Mouse (Mus musculus) MEL (cell line): ENCODE measurements around the gene Gipc3. TPM values are rescaled to one million over a fixed set of nuclear protein-coding genes. Genes with fewer than 3 reads are reported as not detected.
A peak's percentile ranks its signal among the peaks of the same experiment; 100 is the strongest.

Experiments
- DNase-seq: peaks from one replicate; pipeline ENCODE4 v3.0.0; 2011; ENCODE audit warnings: low read depth, low spot score
- H3K27ac ChIP-seq: 2 replicates; pipeline ENCODE4 v1.5.1; 2012; ENCODE audit warnings: low read depth, mild to moderate bottlenecking, control low read depth, low read length, moderate library complexity; ENCODE audit not compliant: control insufficient read depth
- H3K27me3 ChIP-seq, 2 experiments: fragments of 150-350 bp in 1 of 2; sonication (generic) in 1 of 2; 2 replicates each; pipeline ENCODE4 v1.6.1; 2012; ENCODE audit warnings: low read length in 2 of 2, mild to moderate bottlenecking in 2 of 2, improper control_type of control experiment in 1 of 2, moderate library complexity in 1 of 2; ENCODE audit not compliant: insufficient read depth in 2 of 2, control insufficient read depth in 1 of 2
- H3K36me3 ChIP-seq, 2 experiments: 2 replicates each; pipeline ENCODE4 v1.6.1; 2012 to 2014; ENCODE audit warnings: low read length in 2 of 2, improper control_type of control experiment in 1 of 2, inconsistent platforms in 1 of 2, mild to moderate bottlenecking in 1 of 2; ENCODE audit not compliant: insufficient read depth in 2 of 2, control insufficient read depth in 1 of 2
- H3K4me1 ChIP-seq, 2 experiments: fragments of 150-350 bp in 1 of 2; sonication (generic) in 1 of 2; 2 replicates each; pipeline ENCODE4 v1.6.1; 2012; ENCODE audit warnings: low read length in 2 of 2, improper control_type of control experiment in 1 of 2, mild to moderate bottlenecking in 1 of 2; ENCODE audit not compliant: insufficient read depth in 2 of 2, control insufficient read depth in 1 of 2
- H3K4me3 ChIP-seq, 2 experiments: fragments of 150-350 bp in 1 of 2; sonication (generic) in 1 of 2; 2 replicates each; pipeline ENCODE4 v1.5.1; 2012; ENCODE audit warnings: low read depth in 2 of 2, low read length in 2 of 2, mild to moderate bottlenecking in 2 of 2, moderate library complexity in 2 of 2, control low read depth in 1 of 2, improper control_type of control experiment in 1 of 2; ENCODE audit not compliant: control insufficient read depth in 1 of 2, insufficient read depth in 1 of 2
- H3K79me2 ChIP-seq: 2 replicates; pipeline ENCODE4 v1.6.1; 2012; ENCODE audit warnings: mild to moderate bottlenecking, low read length, moderate library complexity; ENCODE audit not compliant: control insufficient read depth, poor library complexity, insufficient read depth
- H3K9ac ChIP-seq: 2 replicates; pipeline ENCODE4 v1.6.1; 2012; ENCODE audit warnings: low read depth, mild to moderate bottlenecking, control low read depth, low read length, moderate library complexity; ENCODE audit not compliant: control insufficient read depth, poor library complexity, severe bottlenecking
- H3K9me3 ChIP-seq: fragments of 150-350 bp; sonication (generic); replicated peaks from 2 replicates; pipeline ENCODE4 v1.6.1; 2012; ENCODE audit warnings: mild to moderate bottlenecking, low read length, improper control_type of control experiment, moderate library complexity; ENCODE audit not compliant: insufficient read depth
- CHD1 ChIP-seq: IDR thresholded peaks from 2 replicates; pipeline ENCODE4 v1.6.1; 2012; ENCODE audit warnings: low read depth, mild to moderate bottlenecking, inconsistent platforms, low read length, improper control_type of control experiment
- CTCF ChIP-seq, 3 experiments: IDR thresholded peaks in 2 of 3; conservative IDR thresholded peaks in 1 of 3; 2 replicates each; pipeline ENCODE4 v1.5.1; 2011 to 2012; ENCODE audit warnings: low read length in 3 of 3, low read depth in 2 of 3, mild to moderate bottlenecking in 2 of 3, improper control_type of control experiment in 1 of 3, inconsistent platforms in 1 of 3, mixed read lengths in 1 of 3, moderate library complexity in 1 of 3; ENCODE audit not compliant: control insufficient read depth in 1 of 3, insufficient read depth in 1 of 3, poor library complexity in 1 of 3, severe bottlenecking in 1 of 3
- EP300 ChIP-seq, 2 experiments: IDR thresholded peaks; 2 replicates each; pipeline ENCODE4 v1.6.1; 2011; ENCODE audit warnings: improper control_type of control experiment in 2 of 2, low read length in 2 of 2, low read depth in 1 of 2, mild to moderate bottlenecking in 1 of 2
- GABPA ChIP-seq: IDR thresholded peaks from 2 replicates; pipeline ENCODE4 v1.6.1; 2012; ENCODE audit warnings: low read depth, mild to moderate bottlenecking, inconsistent platforms, low read length, improper control_type of control experiment, moderate library complexity
- GATA1 ChIP-seq: IDR thresholded peaks from 2 replicates; pipeline ENCODE4 v1.6.1; 2011; ENCODE audit warnings: low read depth, low read length, improper control_type of control experiment
- MAFK ChIP-seq: IDR thresholded peaks from 2 replicates; pipeline ENCODE4 v1.6.1; 2011; ENCODE audit warnings: low read depth, mild to moderate bottlenecking, low read length, improper control_type of control experiment, borderline replicate concordance
- MAZ ChIP-seq: IDR thresholded peaks from 2 replicates; pipeline ENCODE4 v1.6.1; 2012; ENCODE audit warnings: low read depth, mild to moderate bottlenecking, inconsistent platforms, low read length, improper control_type of control experiment
- MXI1 ChIP-seq: IDR thresholded peaks from 2 replicates; pipeline ENCODE4 v1.6.1; 2011; ENCODE audit warnings: mild to moderate bottlenecking, low read depth, low read length, improper control_type of control experiment
- MYB ChIP-seq: IDR thresholded peaks from 2 replicates; pipeline ENCODE4 v1.6.1; 2011; ENCODE audit warnings: mild to moderate bottlenecking, low read depth, low read length, improper control_type of control experiment
- NRF1 ChIP-seq: IDR thresholded peaks from 2 replicates; pipeline ENCODE4 v1.6.1; 2014; ENCODE audit warnings: low read depth, mild to moderate bottlenecking, inconsistent platforms, low read length, improper control_type of control experiment, moderate library complexity; ENCODE audit not compliant: poor library complexity, insufficient read depth, severe bottlenecking
- RAD21 ChIP-seq: IDR thresholded peaks from 2 replicates; pipeline ENCODE4 v1.6.1; 2011; ENCODE audit warnings: mild to moderate bottlenecking, low read depth, low read length, improper control_type of control experiment
- SMC3 ChIP-seq: IDR thresholded peaks from 2 replicates; pipeline ENCODE4 v1.6.1; 2011; ENCODE audit warnings: low read depth, low read length, improper control_type of control experiment
- ZMIZ1 ChIP-seq: IDR thresholded peaks from 2 replicates; pipeline ENCODE4 v1.6.1; 2012; ENCODE audit warnings: low read depth, mild to moderate bottlenecking, inconsistent platforms, low read length, improper control_type of control experiment, moderate library complexity
- polyA plus RNA-seq, 2 experiments: library from polyadenylated mRNA; stranded (reverse) in 1 of 2; unstranded in 1 of 2; fragments of >175 nt in 1 of 2; fragments of >200 nt in 1 of 2; gene quantifications; 2 replicates each; pipeline versions ENCODE4 v1.2.1 to v1.2.4; 2012; ENCODE audit warnings: low replicate concordance in 2 of 2, low read depth in 1 of 2; ENCODE audit not compliant: insufficient read length in 2 of 2, insufficient read depth in 1 of 2, missing spikeins in 1 of 2
- total RNA-seq: library from RNA; depleted of rRNA; stranded (reverse); fragments of 300-350 nt; gene quantifications from 2 replicates; pipeline ENCODE4 v1.2.3, GENCODE M21; 2012

Gipc3 gene
- total and polyA plus RNA-seq, 3 experiments: not detected

- TF ChIP-seq GATA1 (no peak), EP300 (IDR thresholded peaks at IDR 0.05; ENCODE audit: low read depth in 1 of 2, low read length in 2 of 2) (no peak), MAZ (no peak), MYB (no peak), MXI1 (no peak), ZMIZ1 (no peak), NRF1 (no peak)
- peaks cover 0 to 12% of the 10 kb centered on the region in 2 experiments; a peak in 3 of 4 replicates for H3K4me1 ChIP-seq
Measured at GRCm38 (mm10) chr10:81317273-81317672, 25.8 kb downstream of the Gipc3 start.

GRCm38 (mm10) chr10:81316338-81317060 lies 26.6 kb downstream of the Gipc3 start:
- Histone ChIP-seq H3K4me1 (peaks cover 0 to 9% of the 10 kb centered on the region in 2 experiments; a peak in 1 of 4 replicates), H3K36me3 (peaks cover 0 to 2% of the 10 kb centered on the region in 2 experiments; a peak in 1 of 4 replicates), H3K9me3 (no peaks in the 10 kb centered on the region), H3K9ac (no peak overlapping the region), H3K27ac (no peak overlapping the region), H3K27me3 (no peaks in the 10 kb centered on the region), H3K4me3 (no peak overlapping the region), H3K79me2 (peaks cover 6% of the 10 kb centered on the region)
- TF ChIP-seq CTCF (IDR thresholded peaks at IDR 0.05 in 2 of 3, conservative IDR thresholded peaks at IDR 0.05 in 1 of 3; ENCODE audit: control insufficient read depth in 1 of 3, insufficient read depth in 1 of 3, low read depth in 2 of 3, low read length in 3 of 3, poor library complexity in 1 of 3, severe bottlenecking in 1 of 3): peak in 2 of 3 experiments; percentile 48 to 59; a peak in 4 of 6 replicates
- peak; percentile 34; the same call in 1 of the 2 replicates for TF ChIP-seq SMC3
- no peak for TF ChIP-seq ZMIZ1
- peak; percentile 18 for TF ChIP-seq RAD21
- TF ChIP-seq MAFK: no peak
- no peak for TF ChIP-seq CHD1
- no peak for TF ChIP-seq MYB
- DNase-seq: peak; percentile 34

More at GRCm38 (mm10) chr10:81317273-81317672, 25.8 kb downstream of the Gipc3 start:
- no peak overlapping the region for H3K9ac ChIP-seq
- no peak for DNase-seq
- no peaks in the 10 kb centered on the region for H3K27me3 ChIP-seq
- H3K27ac ChIP-seq: no peak overlapping the region
- H3K79me2 ChIP-seq: peaks cover 13% of the 10 kb centered on the region
- H3K9me3 ChIP-seq: no peaks in the 10 kb centered on the region
- no peak overlapping the region for H3K4me3 ChIP-seq
- peaks cover 0 to 6% of the 10 kb centered on the region in 2 experiments; a peak in 3 of 4 replicates for H3K36me3 ChIP-seq

GRCm38 (mm10) chr10:81315587-81315986 lies 27.5 kb downstream of the Gipc3 start:
- DNase-seq: no peak
- Histone ChIP-seq H3K4me3 (no peak overlapping the region), H3K27me3 (no peaks in the 10 kb centered on the region), H3K4me1 (peaks cover 0 to 9% of the 10 kb centered on the region in 2 experiments; a peak in 1 of 4 replicates), H3K9me3 (no peaks in the 10 kb centered on the region), H3K36me3 (peaks cover 0 to 2% of the 10 kb centered on the region in 2 experiments; a peak in 1 of 4 replicates), H3K27ac (no peak overlapping the region), H3K79me2 (no peaks in the 10 kb centered on the region; the same call in 1 of the 2 replicates), H3K9ac (no peak overlapping the region)
- TF ChIP-seq GABPA: no peak
